Mouse (Mus musculus): ENCODE measurements around the gene Zranb1. TPM values are rescaled to one million over a fixed set of nuclear protein-coding genes. Genes with fewer than 3 reads are reported as not detected.
A peak's percentile ranks its signal among the peaks of the same experiment; 100 is the strongest.

The Zranb1 gene
- polyA plus RNA-seq, 1 experiment from 2014 or later, result 32.6 TPM

- Histone ChIP-seq H3K4me1 (replicated peaks; ENCODE audit: control insufficient read depth, insufficient read depth, low read length) (peaks cover 64% of the 10 kb centered on the region), H3K4me2 (replicated peaks) (no peak overlapping the region), H3K36me3 (replicated peaks; ENCODE audit: control insufficient read depth, insufficient read depth) (peaks cover 5% of the 10 kb centered on the region; the same call in 1 of the 2 replicates), H3K27me3 (ENCODE audit: control insufficient read depth, insufficient read depth, low read length) (no peaks in the 10 kb centered on the region), H3K9me3 (ENCODE audit: control insufficient read depth, low read length) (no peaks in the 10 kb centered on the region), H3K4me3 (replicated peaks; ENCODE audit: low read length) (no peak overlapping the region), H3K27ac (no peak overlapping the region), H3K9ac (no peak overlapping the region)
- DNase-seq (ENCODE audit: low spot score) (no peak), ATAC-seq (ENCODE audit: low FRiP score) (no peak)
- 96% methylated on average over 10 of the region's 10 CpGs for WGBS
These were observed 83.0 kb downstream of the Zranb1 start for GRCm38 (mm10) chr7:133013923-133014322.

GRCm38 (mm10) chr7:133014631-133015030 lies 83.7 kb downstream of the Zranb1 start:
- Histone ChIP-seq H3K4me2 (replicated peaks) (no peak overlapping the region), H3K27me3 (ENCODE audit: control insufficient read depth, insufficient read depth, low read length) (no peaks in the 10 kb centered on the region), H3K9me3 (ENCODE audit: control insufficient read depth, low read length) (no peaks in the 10 kb centered on the region), H3K9ac (0 out of 2 replicates have a peak overlapping the region, but pooled peaks have one; percentile 40), H3K36me3 (replicated peaks; ENCODE audit: control insufficient read depth, insufficient read depth) (peaks cover 4% of the 10 kb centered on the region; the same call in 1 of the 2 replicates), H3K27ac (peak overlapping the region; percentile 68), H3K4me1 (replicated peaks; ENCODE audit: control insufficient read depth, insufficient read depth, low read length) (peaks cover 62% of the 10 kb centered on the region), H3K4me3 (replicated peaks; ENCODE audit: low read length) (no peak overlapping the region)
- DNase-seq (ENCODE audit: low spot score), result no peak
- no peak for ATAC-seq (ENCODE audit: low FRiP score)
- WGBS, result 88% methylated on average over 14 of the region's 14 CpGs

GRCm38 (mm10) chr7:133015416-133016070 lies 84.6 kb downstream of the Zranb1 start:
- 0 out of 2 replicates have a peak overlapping the region, but pooled peaks have one; percentile 7 for H3K4me2 ChIP-seq (replicated peaks)
- H3K9ac ChIP-seq, result peak overlapping the region; percentile 40
- peak overlapping the region; percentile 68 for H3K27ac ChIP-seq
- H3K9me3 ChIP-seq (ENCODE audit: control insufficient read depth, low read length), result no peaks in the 10 kb centered on the region
- DNase-seq (ENCODE audit: low spot score) (no peak), ATAC-seq (ENCODE audit: low FRiP score) (no peak)
- 38% methylated on average over 7 of the region's 7 CpGs for WGBS
- peaks cover 57% of the 10 kb centered on the region for H3K4me1 ChIP-seq (replicated peaks; ENCODE audit: control insufficient read depth, insufficient read depth, low read length)
- no peak overlapping the region for H3K4me3 ChIP-seq (replicated peaks; ENCODE audit: low read length)
- H3K36me3 ChIP-seq (replicated peaks; ENCODE audit: control insufficient read depth, insufficient read depth), result no peaks in the 10 kb centered on the region
- no peaks in the 10 kb centered on the region for H3K27me3 ChIP-seq (ENCODE audit: control insufficient read depth, insufficient read depth, low read length)

GRCm38 (mm10) chr7:133018961-133019360 lies 88.0 kb downstream of the Zranb1 start:
- Histone ChIP-seq H3K9ac (no peak overlapping the region), H3K27ac (no peak overlapping the region), H3K27me3 (ENCODE audit: control insufficient read depth, insufficient read depth, low read length) (no peaks in the 10 kb centered on the region), H3K4me2 (replicated peaks) (no peak overlapping the region), H3K36me3 (replicated peaks; ENCODE audit: control insufficient read depth, insufficient read depth) (no peaks in the 10 kb centered on the region), H3K4me1 (replicated peaks; ENCODE audit: control insufficient read depth, insufficient read depth, low read length) (peaks cover 25% of the 10 kb centered on the region), H3K9me3 (ENCODE audit: control insufficient read depth, low read length) (no peaks in the 10 kb centered on the region), H3K4me3 (replicated peaks; ENCODE audit: low read length) (no peak overlapping the region)
- DNase-seq (ENCODE audit: low spot score) (no peak), ATAC-seq (ENCODE audit: low FRiP score) (no peak)
- 80% methylated on average over 7 of the region's 7 CpGs for WGBS

- WGBS, result 32% methylated on average over 6 of the region's 6 CpGs
- no peaks in the 10 kb centered on the region for H3K9me3 ChIP-seq (ENCODE audit: control insufficient read depth, low read length)
- H3K36me3 ChIP-seq (replicated peaks; ENCODE audit: control insufficient read depth, insufficient read depth), result no peaks in the 10 kb centered on the region
- peaks cover 20% of the 10 kb centered on the region for H3K4me1 ChIP-seq (replicated peaks; ENCODE audit: control insufficient read depth, insufficient read depth, low read length)
- H3K4me3 ChIP-seq (replicated peaks; ENCODE audit: low read length), result no peak overlapping the region
- no peak for DNase-seq (ENCODE audit: low spot score)
- H3K9ac ChIP-seq, result no peak overlapping the region
- no peak overlapping the region for H3K27ac ChIP-seq
- H3K27me3 ChIP-seq (ENCODE audit: control insufficient read depth, insufficient read depth, low read length), result no peaks in the 10 kb centered on the region
- H3K4me2 ChIP-seq (replicated peaks), result no peak overlapping the region
- no peak for ATAC-seq (ENCODE audit: low FRiP score)
These were observed 88.6 kb downstream of the Zranb1 start for GRCm38 (mm10) chr7:133019481-133020020.

GRCm38 (mm10) chr7:133024694-133025093 lies 93.8 kb downstream of the Zranb1 start:
- no peak overlapping the region for H3K27ac ChIP-seq
- H3K4me3 ChIP-seq (replicated peaks; ENCODE audit: low read length), result no peak overlapping the region
- H3K36me3 ChIP-seq (replicated peaks; ENCODE audit: control insufficient read depth, insufficient read depth), result no peaks in the 10 kb centered on the region
- 77% methylated on average over 1 of the region's 1 CpGs for WGBS
- no peaks in the 10 kb centered on the region for H3K27me3 ChIP-seq (ENCODE audit: control insufficient read depth, insufficient read depth, low read length)
- H3K4me2 ChIP-seq (replicated peaks), result no peak overlapping the region
- 0 out of 2 replicates have a peak, but pooled peaks cover 5% of the 10 kb centered on the region for H3K4me1 ChIP-seq (replicated peaks; ENCODE audit: control insufficient read depth, insufficient read depth, low read length)
- DNase-seq (ENCODE audit: low spot score), result no peak
- no peak overlapping the region for H3K9ac ChIP-seq
- H3K9me3 ChIP-seq (ENCODE audit: control insufficient read depth, low read length), result no peaks in the 10 kb centered on the region
- no peak for ATAC-seq (ENCODE audit: low FRiP score)

- 84% methylated on average over 4 of the region's 4 CpGs for WGBS
- DNase-seq (ENCODE audit: low spot score), result no peak
These were observed 97.0 kb downstream of the Zranb1 start for GRCm38 (mm10) chr7:133027930-133028329.

GRCm38 (mm10) chr7:133029004-133029403 lies 98.1 kb downstream of the Zranb1 start:
- Histone ChIP-seq H3K27me3 (ENCODE audit: control insufficient read depth, insufficient read depth, low read length) (no peaks in the 10 kb centered on the region), H3K4me3 (replicated peaks; ENCODE audit: low read length) (no peak overlapping the region), H3K4me2 (replicated peaks) (no peak overlapping the region), H3K9ac (no peak overlapping the region), H3K36me3 (replicated peaks; ENCODE audit: control insufficient read depth, insufficient read depth) (no peaks in the 10 kb centered on the region), H3K4me1 (replicated peaks; ENCODE audit: control insufficient read depth, insufficient read depth, low read length) (peaks cover 14% of the 10 kb centered on the region), H3K9me3 (ENCODE audit: control insufficient read depth, low read length) (no peaks in the 10 kb centered on the region), H3K27ac (no peak overlapping the region)
- 91% methylated on average over 8 of the region's 8 CpGs for WGBS
- ATAC-seq (ENCODE audit: low FRiP score) (no peak), DNase-seq (ENCODE audit: low spot score) (no peak)

More at GRCm38 (mm10) chr7:133027930-133028329, 97.0 kb downstream of the Zranb1 start:
- no peak for ATAC-seq (ENCODE audit: low FRiP score)
- H3K4me1 ChIP-seq (replicated peaks; ENCODE audit: control insufficient read depth, insufficient read depth, low read length), result peaks cover 3% of the 10 kb centered on the region; the same call in 1 of the 2 replicates
- H3K27ac ChIP-seq, result no peak overlapping the region
- H3K9ac ChIP-seq, result no peak overlapping the region
- no peaks in the 10 kb centered on the region for H3K36me3 ChIP-seq (replicated peaks; ENCODE audit: control insufficient read depth, insufficient read depth)
- no peaks in the 10 kb centered on the region for H3K27me3 ChIP-seq (ENCODE audit: control insufficient read depth, insufficient read depth, low read length)
- H3K4me3 ChIP-seq (replicated peaks; ENCODE audit: low read length), result no peak overlapping the region
- no peak overlapping the region for H3K4me2 ChIP-seq (replicated peaks)
- H3K9me3 ChIP-seq (ENCODE audit: control insufficient read depth, low read length), result no peaks in the 10 kb centered on the region

GRCm38 (mm10) chr7:133029496-133030047 lies 98.6 kb downstream of the Zranb1 start:
- Histone ChIP-seq H3K4me3 (replicated peaks; ENCODE audit: low read length) (no peak overlapping the region), H3K27me3 (ENCODE audit: control insufficient read depth, insufficient read depth, low read length) (no peaks in the 10 kb centered on the region), H3K4me1 (replicated peaks; ENCODE audit: control insufficient read depth, insufficient read depth, low read length) (peaks cover 16% of the 10 kb centered on the region), H3K9me3 (ENCODE audit: control insufficient read depth, low read length) (no peaks in the 10 kb centered on the region), H3K4me2 (replicated peaks) (no peak overlapping the region), H3K9ac (no peak overlapping the region), H3K36me3 (replicated peaks; ENCODE audit: control insufficient read depth, insufficient read depth) (no peaks in the 10 kb centered on the region), H3K27ac (no peak overlapping the region)
- ATAC-seq (ENCODE audit: low FRiP score) (no peak), DNase-seq (ENCODE audit: low spot score) (no peak)
- WGBS, result 88% methylated on average over 8 of the region's 8 CpGs

Measured in hindbrain, embryonic 14.5 days (tissue).